Mouse (Mus musculus): ENCODE measurements at regions not wholly inside any gene's neighbourhood (a gene's known extent, or its start where the extent isn't known, plus 50 kb on each side); places are given as distances from the start of the nearest gene placed in this dataset.

DNA sequence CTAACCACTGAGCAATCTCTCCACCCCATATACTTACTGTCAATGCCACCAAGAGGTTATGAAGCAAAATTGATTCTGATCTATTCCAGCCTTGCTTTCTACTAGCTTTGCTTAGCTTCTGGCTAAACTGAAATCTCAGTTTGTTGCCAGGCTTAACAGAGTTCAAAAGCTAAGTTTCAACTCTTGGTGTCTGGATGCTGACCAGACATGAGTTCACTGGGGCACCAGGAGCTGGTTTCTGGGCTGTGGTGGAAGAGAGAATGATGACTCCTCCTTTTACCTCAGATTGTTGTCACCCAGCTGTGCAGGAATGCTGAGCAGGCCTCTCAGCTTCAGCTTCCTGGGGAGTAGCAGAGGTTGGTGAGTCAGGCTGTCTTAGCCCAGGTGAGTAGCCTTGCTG, 464.1 kb upstream of the Nrp1 start:
- Histone ChIP-seq H3K27me3 (ENCODE audit: control insufficient read depth in 1 of 2, insufficient read depth in 2 of 2, low read length in 2 of 2) (no peaks in the 10 kb centered on the region), H3K4me3 (ENCODE audit: control insufficient read depth in 1 of 2, insufficient read depth in 1 of 2, low read depth in 2 of 2, low read length in 2 of 2) (no peak overlapping the region), H3K4me1 (ENCODE audit: control insufficient read depth in 1 of 2, insufficient read depth in 2 of 2, low read length in 2 of 2) (no peaks in the 10 kb centered on the region), H3K9me3 (replicated peaks; ENCODE audit: insufficient read depth, low read length) (no peaks in the 10 kb centered on the region), H3K27ac (ENCODE audit: control insufficient read depth, low read depth, low read length) (no peak overlapping the region), H3K9ac (ENCODE audit: control insufficient read depth, low read depth, low read length, poor library complexity, severe bottlenecking) (no peak overlapping the region), H3K79me2 (ENCODE audit: control insufficient read depth, insufficient read depth, low read length, poor library complexity) (no peaks in the 10 kb centered on the region), H3K36me3 (ENCODE audit: control insufficient read depth in 1 of 2, insufficient read depth in 2 of 2, low read length in 2 of 2) (no peaks in the 10 kb centered on the region)
- TF ChIP-seq USF2 (IDR thresholded peaks at IDR 0.05; ENCODE audit: borderline replicate concordance in 1 of 2, insufficient read depth in 1 of 2, low read depth in 1 of 2, low read length in 2 of 2) (no peak), MYB (IDR thresholded peaks at IDR 0.05; ENCODE audit: low read depth, low read length) (no peak), GATA1 (IDR thresholded peaks at IDR 0.05; ENCODE audit: low read depth, low read length) (no peak), ZNF384 (IDR thresholded peaks at IDR 0.05; ENCODE audit: low read depth, low read length) (no peak), TCF12 (IDR thresholded peaks at IDR 0.05; ENCODE audit: low read depth, low read length) (no peak), MAFK (IDR thresholded peaks at IDR 0.05; ENCODE audit: borderline replicate concordance, low read depth, low read length) (no peak), SMC3 (IDR thresholded peaks at IDR 0.05; ENCODE audit: low read depth, low read length) (no peak), ELF1 (IDR thresholded peaks at IDR 0.05; ENCODE audit: low read depth, low read length) (no peak), TBP (IDR thresholded peaks at IDR 0.05; ENCODE audit: low read depth, low read length) (no peak), POLR2AphosphoS2 (IDR thresholded peaks at IDR 0.05; ENCODE audit: low read length) (no peak), MAX (IDR thresholded peaks at IDR 0.05; ENCODE audit: low read length) (no peak), E2F4 (IDR thresholded peaks at IDR 0.05; ENCODE audit: borderline replicate concordance, low read depth, low read length) (no peak), USF1 (IDR thresholded peaks at IDR 0.05; ENCODE audit: low read depth, low read length) (no peak), ETS1 (IDR thresholded peaks at IDR 0.05; ENCODE audit: low read depth, low read length) (no peak)
- DNase-seq (ENCODE audit: low read depth, low spot score): no peak

GRCm38 (mm10) chr8:127908436-127908835, 450.0 kb upstream of the Nrp1 start:
- no peaks in the 10 kb centered on the region for H3K36me3 ChIP-seq (ENCODE audit: control insufficient read depth in 1 of 2, insufficient read depth in 2 of 2, low read length in 2 of 2)
- no peak for DNase-seq (ENCODE audit: low read depth, low spot score)
- H3K27me3 ChIP-seq (ENCODE audit: control insufficient read depth in 1 of 2, insufficient read depth in 2 of 2, low read length in 2 of 2): no peaks in the 10 kb centered on the region
- no peak overlapping the region for H3K4me3 ChIP-seq (ENCODE audit: control insufficient read depth in 1 of 2, insufficient read depth in 1 of 2, low read depth in 2 of 2, low read length in 2 of 2)
- no peaks in the 10 kb centered on the region for H3K9me3 ChIP-seq (replicated peaks; ENCODE audit: insufficient read depth, low read length)
- TF ChIP-seq ZMIZ1 (IDR thresholded peaks at IDR 0.05; ENCODE audit: low read depth, low read length) (no peak), ETS1 (IDR thresholded peaks at IDR 0.05; ENCODE audit: low read depth, low read length) (no peak), BHLHE40 (IDR thresholded peaks at IDR 0.05; ENCODE audit: borderline replicate concordance, low read depth, low read length) (no peak)
- no peaks in the 10 kb centered on the region for H3K79me2 ChIP-seq (ENCODE audit: control insufficient read depth, insufficient read depth, low read length, poor library complexity)
- H3K9ac ChIP-seq (ENCODE audit: control insufficient read depth, low read depth, low read length, poor library complexity, severe bottlenecking): no peak overlapping the region
- no peak overlapping the region for H3K27ac ChIP-seq (ENCODE audit: control insufficient read depth, low read depth, low read length)
- H3K4me1 ChIP-seq (ENCODE audit: control insufficient read depth in 1 of 2, insufficient read depth in 2 of 2, low read length in 2 of 2): no peaks in the 10 kb centered on the region

- Histone ChIP-seq H3K79me2 (ENCODE audit: control insufficient read depth, insufficient read depth, low read length, poor library complexity) (no peaks in the 10 kb centered on the region), H3K27ac (ENCODE audit: control insufficient read depth, low read depth, low read length) (no peak overlapping the region), H3K9me3 (replicated peaks; ENCODE audit: insufficient read depth, low read length) (no peaks in the 10 kb centered on the region), H3K9ac (ENCODE audit: control insufficient read depth, low read depth, low read length, poor library complexity, severe bottlenecking) (no peak overlapping the region), H3K4me3 (ENCODE audit: control insufficient read depth in 1 of 2, insufficient read depth in 1 of 2, low read depth in 2 of 2, low read length in 2 of 2) (no peak overlapping the region), H3K36me3 (ENCODE audit: control insufficient read depth in 1 of 2, insufficient read depth in 2 of 2, low read length in 2 of 2) (no peaks in the 10 kb centered on the region), H3K4me1 (ENCODE audit: control insufficient read depth in 1 of 2, insufficient read depth in 2 of 2, low read length in 2 of 2) (no peaks in the 10 kb centered on the region), H3K27me3 (ENCODE audit: control insufficient read depth in 1 of 2, insufficient read depth in 2 of 2, low read length in 2 of 2) (no peaks in the 10 kb centered on the region)
- DNase-seq (ENCODE audit: low read depth, low spot score): no peak
- TF ChIP-seq ELF1 (IDR thresholded peaks at IDR 0.05; ENCODE audit: low read depth, low read length): no peak
- no peak for TF ChIP-seq NRF1 (IDR thresholded peaks at IDR 0.05; ENCODE audit: insufficient read depth, low read depth, low read length, poor library complexity, severe bottlenecking)
- TF ChIP-seq ZMIZ1 (IDR thresholded peaks at IDR 0.05; ENCODE audit: low read depth, low read length): no peak
- no peak for TF ChIP-seq ETS1 (IDR thresholded peaks at IDR 0.05; ENCODE audit: low read depth, low read length)
Observed at GRCm38 (mm10) chr8:127909580-127909979, 448.8 kb upstream of the Nrp1 start.
